Mouse (Mus musculus) adrenal gland, postnatal 0 days (tissue): ENCODE results near the gene Rnf187. TPM values are rescaled to one million over a fixed set of nuclear protein-coding genes. Genes with fewer than 3 reads are reported as not detected.

Source experiments
- microRNA-seq: library from miRNA; unstranded; fragments of <30 nt; microRNA quantifications from one replicate; pipeline ENCODE4, GENCODE M21; 2016; ENCODE audit warnings: borderline replicate concordance; ENCODE audit not compliant: insufficient number of aligned reads
- polyA plus RNA-seq: library from polyadenylated mRNA; unstranded; fragments of >200 nt; fragmentation: Nextera tagmentation; extraction: Ambion mirVana; gene quantifications from 2 replicates; pipeline ENCODE4 v1.2.1, GENCODE M21; 2015

The Rnf187 gene
- polyA plus RNA-seq, result 206 and 211 TPM in 2 replicates

GRCm38 (mm10) chr11:58938322-58939087 is at the start of gene Rnf187:
TSS of gene Rnf187 (minus strand) at chr11:58938916.

GRCm38 (mm10) chr11:58978027-58978705 is 39.5 kb upstream of the Rnf187 start, which contains the start of gene Trim11:
TSS of gene Trim11 (plus strand) at chr11:58978093.

GRCm38 (mm10) chr11:58954420-58955142 is 15.9 kb upstream of the Rnf187 start, which contains the start of the genes Hist3h2a and Trim17:
TSS of gene Hist3h2a (plus strand) at chr11:58954685.
TSS of gene Trim17 (plus strand) at chr11:58954685.

GRCm38 (mm10) chr11:58948542-58949479 is 10.1 kb upstream of the Rnf187 start, which contains the start of gene Hist3h2ba:
TSS of gene Hist3h2ba (plus strand) at chr11:58948920.

GRCm38 (mm10) chr11:58917745-58918366 is 20.9 kb downstream of the Rnf187 start, which contains the start of gene Btnl10:
TSS of gene Btnl10 (plus strand) at chr11:58917908.

GRCm38 (mm10) chr11:58903511-58904409 is 35.0 kb downstream of the Rnf187 start, which contains the start of gene Zfp39:
TSS of gene Zfp39 (minus strand) at chr11:58904225.

Small RNAs within 50 kb of the gene (microRNA-seq; reads per million reads assigned to microRNA genes)
- not detected for gene Gm44313

Other genes with a start within 250 kb of the Rnf187 start
- gene Olfr319, start 239.8 kb downstream of the Rnf187 start, polyA plus RNA-seq, result not detected in 2 replicates
- not detected in 2 replicates for gene Olfr318, start 214.9 kb downstream of the Rnf187 start, polyA plus RNA-seq
- gene Olfr317, start 199.7 kb downstream of the Rnf187 start, polyA plus RNA-seq, result not detected in 2 replicates
- gene Olfr316, start 186.2 kb downstream of the Rnf187 start, polyA plus RNA-seq, result not detected in 2 replicates
- gene Olfr315, start 165.7 kb downstream of the Rnf187 start, polyA plus RNA-seq, result not detected in 2 replicates
- not detected in 2 replicates for gene Olfr314, start 156.0 kb downstream of the Rnf187 start, polyA plus RNA-seq
- gene Fam183b, start 137.0 kb downstream of the Rnf187 start, polyA plus RNA-seq, result 20.7 and 23.2 TPM in 2 replicates
- not detected in 2 replicates for gene Olfr313, start 123.9 kb downstream of the Rnf187 start, polyA plus RNA-seq
- gene Olfr312, start 109.7 kb downstream of the Rnf187 start, polyA plus RNA-seq, result not detected in 2 replicates
- not detected in 2 replicates for gene Olfr311, start 99.7 kb downstream of the Rnf187 start, polyA plus RNA-seq
- 4.3 and 5.0 TPM in 2 replicates for gene Gm12258, start 91.8 kb downstream of the Rnf187 start, polyA plus RNA-seq
- 4.5 and 5.1 TPM in 2 replicates for gene 2810021J22Rik, start 71.7 kb downstream of the Rnf187 start, polyA plus RNA-seq
- gene Zfp39, start 34.7 kb downstream of the Rnf187 start, polyA plus RNA-seq, result 4.0 and 4.4 TPM in 2 replicates
- 0.63 TPM in 1 of 2 replicates, not detected in the other for gene Btnl10, start 21.0 kb downstream of the Rnf187 start, polyA plus RNA-seq
- gene Hist3h2ba, start 10.0 kb upstream of the Rnf187 start, polyA plus RNA-seq, result 41.7 and 56.5 TPM in 2 replicates
- gene Hist3h2a, start 15.8 kb upstream of the Rnf187 start, polyA plus RNA-seq, result 32.6 and 35.6 TPM in 2 replicates
- 0.19 TPM in 2 replicates for gene Trim17, start 15.8 kb upstream of the Rnf187 start, polyA plus RNA-seq
- 10.5 and 18.0 TPM in 2 replicates for gene Trim11, start 39.2 kb upstream of the Rnf187 start, polyA plus RNA-seq
- 1.1 and 1.2 TPM in 2 replicates for gene Obscn, start 197.5 kb upstream of the Rnf187 start, polyA plus RNA-seq
- 7.5 and 10.7 TPM in 2 replicates for gene Iba57, start 224.8 kb upstream of the Rnf187 start, polyA plus RNA-seq
- 1.0 and 3.1 TPM in 2 replicates for gene Gjc2, start 244.3 kb upstream of the Rnf187 start, polyA plus RNA-seq